Mouse (Mus musculus): ENCODE results near the gene Obscn. TPM values are rescaled to one million over a fixed set of nuclear protein-coding genes. Genes with fewer than 3 reads are reported as not detected.

Gene Obscn
- total RNA-seq, 2 experiments from 2014 or later: 626 to 647 TPM

DNA sequence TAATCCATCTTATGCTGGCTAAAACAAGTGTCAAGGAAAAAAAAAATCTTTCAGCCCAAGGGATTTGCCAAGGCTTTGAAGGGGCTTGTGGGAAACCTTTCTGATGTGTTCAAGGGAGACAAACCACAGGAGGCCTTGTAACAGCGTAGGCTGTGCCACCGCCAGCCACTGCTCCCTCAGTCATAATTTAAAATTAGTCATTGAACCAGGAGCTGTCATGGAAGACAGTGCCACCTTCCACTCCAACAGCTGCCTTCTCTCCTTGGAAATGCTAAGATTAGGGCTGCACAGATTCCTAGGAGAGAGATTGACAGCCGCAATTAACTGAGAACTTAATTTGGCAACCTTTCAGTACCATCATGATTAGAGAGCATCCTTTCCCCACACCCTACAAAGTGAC, 13.1 kb upstream of the Obscn start:
- no peak for DNase-seq (ENCODE audit: low spot score)
- intact Hi-C loops (cut with DNase I): no loop called here

DNA sequence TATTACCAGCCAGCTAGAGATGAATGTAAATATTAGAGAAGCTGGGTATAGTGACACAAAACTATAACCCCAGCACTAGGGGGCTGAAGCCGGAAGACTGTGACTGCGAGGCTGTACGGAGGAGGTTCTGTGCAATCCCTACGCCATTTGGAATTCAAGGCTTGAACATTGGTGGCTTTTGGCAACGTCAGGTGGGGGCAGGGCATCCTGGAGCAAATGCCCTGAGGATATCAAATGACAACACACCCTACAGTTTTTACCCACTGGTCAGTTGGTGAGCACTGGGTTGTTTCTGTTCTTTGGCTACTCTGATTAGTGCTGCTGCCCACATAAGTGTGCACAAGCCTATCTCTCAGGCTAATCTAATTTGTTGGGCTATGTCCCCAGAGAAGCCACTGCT, 6.8 kb upstream of the Obscn start:
- intact Hi-C loops (cut with DNase I): no loop called here
- no peak for DNase-seq (ENCODE audit: low spot score)

DNA sequence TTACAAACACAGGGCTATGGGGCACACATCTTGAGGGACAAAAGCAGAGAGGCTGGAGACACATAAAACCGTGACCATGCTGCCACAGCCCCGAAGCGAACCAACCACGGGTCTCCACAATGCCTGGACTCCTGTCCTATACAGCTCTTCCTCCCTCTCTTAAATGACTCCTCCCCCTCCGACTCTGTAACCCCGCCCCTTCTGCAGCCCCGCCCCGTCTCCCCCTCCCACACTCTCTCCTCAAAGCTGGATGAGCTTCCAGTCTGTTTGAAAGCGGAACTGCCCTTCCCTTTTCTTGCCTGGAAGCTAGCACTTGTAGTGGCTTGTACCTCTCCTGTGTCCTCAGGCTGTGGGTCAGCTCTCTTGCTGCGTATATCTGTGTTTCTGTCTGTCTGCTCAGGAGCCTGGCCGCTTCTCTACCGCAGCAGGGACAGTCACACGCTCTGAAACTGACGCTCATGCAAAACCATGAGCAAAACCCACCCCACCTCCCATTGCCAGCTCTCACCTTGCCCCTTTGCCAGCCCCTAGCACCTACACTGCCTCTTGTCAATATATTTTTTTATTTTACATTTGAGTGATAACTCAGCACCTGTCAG, 5.7 kb upstream of the Obscn start:
- DNase-seq (ENCODE audit: low spot score): no peak
- intact Hi-C loops (cut with DNase I): no loop called here

DNA sequence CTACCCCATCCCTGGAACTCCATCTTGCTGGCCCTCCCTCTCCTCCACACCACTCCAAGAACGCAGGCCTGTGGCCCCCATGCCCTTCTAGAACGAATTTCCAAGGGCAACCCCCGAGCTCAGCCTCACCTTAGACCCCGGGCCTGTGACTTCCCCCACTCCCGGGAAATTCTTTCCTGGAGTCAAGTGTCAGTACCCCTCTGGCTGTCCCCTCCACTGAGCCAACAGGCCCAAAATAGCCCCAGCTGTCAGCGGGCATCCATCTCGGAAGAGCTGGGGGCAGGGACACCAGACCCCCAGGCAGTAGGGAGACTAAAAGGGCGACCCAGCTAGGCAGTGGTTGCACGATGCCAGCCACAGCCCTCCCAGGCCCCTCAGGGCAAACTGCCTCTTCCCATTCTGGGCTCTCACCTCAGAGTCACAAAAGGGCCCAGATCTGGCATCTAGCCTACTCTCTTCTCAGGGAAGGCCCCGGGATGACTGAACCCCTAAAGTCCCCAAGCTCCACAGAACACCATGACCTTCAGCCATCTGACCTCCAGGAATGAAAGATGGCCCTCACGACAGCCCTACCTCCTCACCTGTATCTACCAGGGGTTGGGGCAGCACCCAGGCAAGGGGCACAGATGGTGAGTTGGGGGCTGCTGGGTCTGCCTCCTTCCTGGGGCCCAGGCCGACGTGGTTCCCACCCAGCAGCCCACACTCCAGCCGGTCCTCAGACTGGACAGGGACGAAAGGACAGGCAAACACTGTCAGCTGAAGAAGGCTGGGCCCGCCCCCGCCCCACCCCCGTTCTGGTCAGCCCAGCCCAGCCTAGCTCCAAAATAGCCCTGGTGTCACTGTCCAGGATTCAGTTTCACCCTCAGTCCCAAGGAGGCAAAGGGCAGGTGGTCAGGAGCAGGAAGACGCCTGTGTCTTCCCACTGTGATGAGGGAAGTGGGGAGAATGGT, 2.6 kb upstream of the Obscn start:
- DNase-seq (ENCODE audit: low spot score): no peak
- intact Hi-C loops (cut with DNase I): no loop called here

DNA sequence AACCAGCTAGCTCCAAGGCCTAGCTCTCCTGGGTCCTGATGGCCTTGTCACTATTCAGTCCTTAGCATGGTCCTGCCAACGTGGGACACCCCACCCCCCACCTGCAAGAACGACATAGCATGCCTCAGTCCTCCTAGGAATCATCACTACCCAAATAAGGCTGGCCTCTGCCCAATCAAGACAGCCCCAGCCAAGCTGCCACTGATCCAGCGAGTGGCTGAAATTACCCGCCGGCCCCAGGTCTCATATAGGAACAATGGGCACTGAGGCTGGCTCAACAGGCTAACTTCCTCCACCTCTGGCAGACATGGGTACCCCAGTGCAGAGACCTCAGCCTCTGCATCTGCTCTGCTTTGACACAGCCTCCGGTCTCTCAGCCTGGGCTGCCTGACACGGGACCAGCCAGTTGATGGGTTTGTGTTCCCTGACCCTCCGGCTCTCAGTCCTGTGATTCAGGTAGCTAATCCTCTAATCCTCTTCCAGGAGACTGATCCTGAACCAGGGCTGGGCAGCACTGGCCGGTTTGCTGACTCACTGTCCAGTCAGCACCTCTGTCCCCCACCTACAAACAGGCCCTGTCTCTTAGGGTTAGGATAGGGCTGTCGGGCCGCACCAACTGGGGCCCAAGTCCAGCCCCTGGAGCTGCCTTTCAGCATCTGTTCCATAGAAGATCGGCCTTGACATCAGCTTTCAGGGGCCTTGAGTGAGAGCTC, 948 bp upstream of the Obscn start:
- DNase-seq (ENCODE audit: low spot score): no peak
- intact Hi-C loops (cut with DNase I): no loop called here

DNA sequence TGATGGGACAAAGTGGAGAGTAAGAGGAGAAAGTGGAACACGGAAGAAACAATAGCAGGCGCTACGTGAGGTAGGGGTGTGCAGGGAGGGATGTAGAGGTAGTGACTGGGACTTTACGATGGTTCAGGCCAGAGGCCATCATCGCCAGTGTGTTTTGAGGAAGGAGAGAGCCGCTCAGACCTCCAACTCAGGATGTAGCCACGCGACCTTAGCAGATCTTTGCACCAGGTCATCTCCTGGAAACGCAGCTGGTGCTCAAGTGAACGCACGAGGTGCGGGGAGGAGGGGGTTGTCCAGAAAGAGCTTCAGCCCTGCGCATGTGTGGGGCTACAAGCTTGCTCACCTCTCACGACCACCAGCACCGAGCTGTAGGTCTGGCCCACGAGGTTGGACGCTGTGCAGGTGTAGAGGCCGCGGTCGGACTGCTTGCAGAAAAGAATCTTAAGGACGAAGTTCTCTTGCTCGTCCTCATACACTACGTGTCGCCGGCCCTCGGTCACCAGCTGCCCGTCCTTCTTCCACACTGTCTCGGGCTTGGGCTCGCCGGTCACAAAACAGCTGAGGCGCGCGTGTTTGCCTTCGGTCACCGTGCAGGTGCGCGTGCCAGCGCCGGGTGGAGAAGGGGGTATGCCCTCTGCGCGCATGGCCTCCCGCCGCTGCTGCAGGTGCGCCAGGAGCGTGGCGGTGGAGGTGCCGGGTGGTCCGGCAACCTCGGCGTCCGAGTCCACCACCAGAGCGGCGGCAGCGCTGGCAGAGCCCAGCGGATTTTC, 966 bp downstream of the Obscn start:
- intact Hi-C loops (cut with DNase I): no loop called here
- DNase-seq (ENCODE audit: low spot score): no peak

DNA sequence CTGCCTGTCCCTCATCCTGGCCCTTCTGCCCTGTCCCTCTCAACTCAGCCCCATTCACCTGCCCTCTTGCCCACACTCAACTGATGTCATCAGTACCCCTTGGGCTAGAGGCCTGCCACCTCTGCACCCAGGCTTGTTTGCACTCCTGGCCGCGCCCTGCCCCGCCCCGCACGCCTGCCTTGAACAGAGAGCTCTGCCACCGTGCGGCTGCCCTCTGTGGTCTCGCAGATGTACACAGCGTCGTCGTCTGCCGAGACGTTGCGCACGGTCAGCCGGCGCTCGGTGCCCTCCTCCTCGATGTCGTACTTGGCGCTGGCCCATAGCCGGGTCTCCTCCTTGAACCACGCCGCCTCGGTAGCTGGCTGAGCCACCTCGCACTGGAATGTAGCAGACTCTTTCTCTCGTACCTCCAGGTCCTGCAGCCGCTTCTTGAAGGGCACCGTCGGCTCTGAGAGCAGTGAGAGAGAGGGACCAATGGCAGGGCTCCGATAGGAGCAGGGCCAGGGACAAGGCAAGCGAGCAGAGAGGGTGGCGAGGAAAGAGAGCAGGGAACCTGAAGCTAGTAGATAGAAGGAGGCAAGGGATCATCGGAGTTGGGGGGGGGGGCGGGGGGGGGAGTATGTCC, 1.7 kb downstream of the Obscn start:
- no peak for DNase-seq (ENCODE audit: low spot score)
- intact Hi-C loops (cut with DNase I): no loop called here

DNA sequence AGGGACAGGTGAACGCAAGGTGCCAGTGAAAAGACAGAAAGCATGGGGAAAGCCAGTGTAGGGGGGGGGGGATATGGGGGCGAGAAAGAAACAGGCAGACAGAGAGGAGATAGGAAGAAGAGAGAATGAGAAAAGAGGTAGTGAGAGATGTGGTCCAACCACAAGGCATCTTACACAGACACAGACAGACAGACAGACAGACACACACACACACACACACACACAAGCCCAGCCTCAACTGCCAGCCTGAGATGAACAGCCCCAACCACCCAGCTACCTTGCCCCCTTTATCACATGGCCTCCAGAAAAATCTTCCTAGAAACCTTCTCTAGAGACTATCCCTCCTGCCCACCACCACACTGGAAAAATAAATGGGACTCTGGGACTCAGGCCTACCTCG, 4.1 kb downstream of the Obscn start:
- no peak for DNase-seq (ENCODE audit: low spot score)
- intact Hi-C loops (cut with DNase I): no loop called here

DNA sequence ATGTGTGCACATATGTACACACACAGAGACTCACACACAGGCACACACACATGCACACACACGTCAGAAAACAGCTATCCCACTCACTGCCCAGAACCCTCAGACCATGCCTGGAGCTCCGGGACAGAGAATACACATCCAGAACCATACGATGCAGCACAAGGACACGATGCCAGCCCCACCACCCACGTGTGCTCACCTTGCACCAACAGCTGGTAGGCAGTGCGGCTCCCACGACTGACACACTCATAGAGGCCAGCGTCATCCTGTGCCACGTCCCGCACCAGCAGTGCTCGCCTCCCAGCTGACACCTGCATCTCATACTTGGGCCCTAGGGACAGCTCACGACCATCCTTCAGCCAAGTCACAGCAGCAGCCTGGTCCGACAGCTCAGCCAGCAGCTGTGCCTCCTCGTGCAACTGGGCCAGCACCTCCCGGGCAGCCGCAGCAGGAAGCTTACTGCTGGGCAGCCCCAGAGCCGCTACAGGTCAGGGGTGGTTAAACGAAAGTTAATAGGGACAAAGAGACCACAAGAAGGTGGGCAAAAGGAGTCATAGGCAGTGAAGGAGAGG, 4.8 kb downstream of the Obscn start:
- no peak for DNase-seq (ENCODE audit: low spot score)

DNA sequence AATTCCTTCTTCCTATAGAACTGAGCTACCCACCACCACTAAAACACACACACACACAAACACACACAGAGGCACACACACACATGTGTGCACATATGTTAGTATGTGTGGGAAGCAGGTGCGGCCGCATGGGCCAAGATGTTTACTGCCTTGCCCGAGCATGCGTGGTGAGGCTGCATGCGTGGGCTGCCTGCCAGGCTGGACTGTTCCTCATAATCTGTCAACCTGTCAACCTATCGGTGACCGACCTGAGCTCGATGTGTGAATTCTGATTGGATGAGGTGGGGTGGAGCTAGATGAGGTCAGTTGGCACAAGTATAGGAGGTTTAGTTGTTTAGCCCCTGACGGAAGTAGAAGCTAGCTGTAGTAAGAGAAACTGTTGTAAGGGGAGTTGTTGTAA, 5.4 kb downstream of the Obscn start:
- no peak for DNase-seq (ENCODE audit: low spot score)
- intact Hi-C loops (cut with DNase I): no loop called here

More for the DNA sequence above, 4.8 kb downstream of the Obscn start:
- intact Hi-C loops (cut with DNase I): no loop called here

DNA sequence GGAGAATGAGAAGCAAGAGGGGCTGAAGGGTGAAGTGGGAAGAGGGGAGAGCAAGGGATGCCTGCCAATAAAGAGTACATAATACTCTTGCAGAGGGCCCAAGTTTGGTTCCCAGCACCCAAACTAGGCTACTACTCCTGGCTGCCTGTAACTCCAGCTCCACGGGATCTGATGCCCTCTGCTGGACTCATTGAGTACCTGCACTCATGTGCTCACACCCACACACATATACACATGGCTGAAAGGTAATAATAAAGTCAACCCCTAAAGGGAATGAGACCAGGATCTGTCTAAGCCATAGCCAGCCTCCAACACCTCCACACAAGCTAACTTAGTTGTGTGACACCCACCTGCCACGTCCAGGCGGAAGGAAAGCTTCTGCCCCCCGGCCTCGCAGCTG, 30.3 kb downstream of the Obscn start:
- intact Hi-C loops (cut with DNase I): no loop called here
- no peak for DNase-seq (ENCODE audit: low spot score)

DNA sequence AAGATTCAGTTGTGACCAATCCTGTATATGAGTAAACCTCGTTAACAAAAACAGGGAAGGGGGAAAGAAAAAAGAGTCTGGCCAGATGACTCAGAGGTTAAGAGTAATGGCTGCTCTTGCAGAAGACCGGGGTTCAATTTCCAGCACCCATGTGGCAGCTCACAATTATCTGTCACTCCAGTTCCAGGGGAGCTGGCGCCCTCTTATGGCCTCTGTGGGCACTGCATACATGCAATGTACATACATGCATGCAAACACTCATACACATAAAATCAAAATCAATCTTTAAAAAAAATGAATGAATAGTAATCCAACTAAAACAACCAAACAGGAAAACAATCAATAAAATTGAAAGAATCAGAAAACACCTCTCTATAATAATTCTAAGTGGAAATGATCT, 33.9 kb downstream of the Obscn start:
- no peak for DNase-seq (ENCODE audit: low spot score)

DNA sequence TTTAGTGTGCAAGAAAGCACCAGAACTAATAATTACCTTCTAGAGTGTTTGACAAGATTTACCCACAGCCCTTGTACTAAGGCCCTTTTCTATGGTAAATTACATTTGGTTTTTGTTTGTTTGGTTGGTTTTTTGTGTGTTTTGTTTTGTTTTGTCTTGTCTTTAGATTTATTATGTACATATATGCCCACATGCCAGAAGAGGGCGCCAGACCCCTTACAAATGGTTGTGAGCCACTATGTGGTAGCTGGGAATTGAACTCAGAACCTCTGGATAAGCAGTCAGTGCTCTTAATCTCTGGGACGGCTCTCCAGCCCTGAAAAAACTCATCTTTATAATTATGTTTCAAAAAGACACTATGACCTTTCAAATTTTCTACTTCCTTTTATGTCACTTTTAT, 37.9 kb downstream of the Obscn start:
- no peak for DNase-seq (ENCODE audit: low spot score)
- intact Hi-C loops (cut with DNase I): loop anchor here (2.0 kb wide), 1 partner anchor 194 kb away; no protein-coding TSS in a partner anchor

More for the DNA sequence above, 33.9 kb downstream of the Obscn start:
- intact Hi-C loops (cut with DNase I): loop anchor here (5.0 kb wide), 1 partner anchor 80 kb away; the partner anchor contains the start of gene Gjc2

DNA sequence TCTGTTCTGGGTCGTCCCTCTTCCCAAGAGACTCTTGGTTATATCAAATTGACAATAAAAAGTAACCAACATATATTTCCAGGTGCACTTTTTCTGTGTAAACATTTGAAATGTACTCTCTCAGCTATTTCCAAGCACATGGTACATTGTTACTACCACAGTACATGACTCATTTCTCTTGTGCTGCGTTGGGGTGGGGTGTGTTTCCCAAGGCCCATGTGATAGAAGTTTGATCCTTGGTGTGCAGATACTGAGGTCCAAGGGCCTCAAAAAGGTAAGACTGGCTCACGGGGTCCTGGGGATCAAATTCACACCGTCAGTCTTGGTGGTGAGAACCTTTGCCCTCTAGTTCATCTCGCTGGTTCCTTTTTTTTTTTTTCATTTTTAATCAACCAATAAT, 38.4 kb downstream of the Obscn start:
- no peak for DNase-seq (ENCODE audit: low spot score)
- intact Hi-C loops (cut with DNase I): loop anchor here (2.0 kb wide), 1 partner anchor 195 kb away; no protein-coding TSS in a partner anchor

DNA sequence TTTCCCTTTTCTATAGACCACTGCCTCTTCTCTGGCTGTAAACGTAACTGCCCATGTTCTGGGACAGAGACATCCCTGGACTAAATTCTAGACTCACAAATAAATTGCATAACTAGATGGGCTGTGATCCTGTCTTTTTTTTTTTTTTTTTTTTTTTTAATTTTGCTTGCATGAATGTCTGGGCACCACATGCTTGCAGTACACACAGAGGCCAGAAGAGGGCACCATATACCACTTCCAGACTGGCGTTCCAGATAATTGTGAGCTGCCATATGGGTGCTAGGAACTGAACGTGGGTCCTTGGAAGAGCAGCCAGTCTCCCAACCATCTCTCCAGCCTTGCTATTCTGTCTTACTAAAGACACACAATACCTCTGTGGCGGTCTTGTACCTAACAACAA, 42.0 kb downstream of the Obscn start:
- DNase-seq (ENCODE audit: low spot score): no peak
- intact Hi-C loops (cut with DNase I): no loop called here

DNA sequence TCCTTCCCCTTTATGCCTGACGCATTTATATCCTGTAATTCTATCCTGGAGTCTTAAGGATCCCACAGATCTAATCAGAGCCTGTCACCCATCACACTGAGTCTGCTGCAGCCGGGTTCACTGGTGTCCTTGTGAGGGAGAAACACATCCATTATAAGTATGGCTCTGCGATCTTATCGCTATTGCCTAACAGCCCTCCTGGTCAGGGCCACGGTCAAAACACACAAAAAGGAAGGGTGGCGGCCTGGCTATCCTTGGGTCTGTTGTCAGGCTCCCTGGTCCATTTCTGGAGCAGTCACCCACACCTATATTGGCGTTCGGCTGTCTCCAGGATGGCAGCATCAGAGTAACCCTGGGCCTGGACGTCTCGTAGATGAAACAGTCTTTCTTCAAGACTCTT, 48.6 kb downstream of the Obscn start:
- intact Hi-C loops (cut with DNase I): no loop called here
- no peak for DNase-seq (ENCODE audit: low spot score)

DNA sequence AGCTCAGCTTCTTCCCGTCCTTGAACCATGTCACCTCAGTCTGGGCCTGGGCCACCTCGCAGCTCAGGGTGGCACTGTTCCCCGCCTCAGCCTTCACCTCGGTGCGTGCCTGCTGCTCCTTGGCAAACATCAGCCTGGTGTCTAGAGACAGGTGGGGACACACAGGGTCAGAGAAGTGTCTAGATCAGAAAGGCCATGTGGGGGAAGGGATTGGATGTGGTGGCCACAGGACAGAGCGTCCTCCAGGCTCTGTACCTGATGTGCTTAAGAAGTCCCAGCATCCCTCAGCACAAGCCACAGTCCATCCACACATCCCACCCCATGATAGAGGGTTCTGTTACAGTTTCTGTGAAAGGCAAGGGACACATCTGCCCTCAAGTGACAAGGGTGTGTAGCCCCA, 51.0 kb downstream of the Obscn start:
- intact Hi-C loops (cut with DNase I): no loop called here
- no peak for DNase-seq (ENCODE audit: low spot score)

DNA sequence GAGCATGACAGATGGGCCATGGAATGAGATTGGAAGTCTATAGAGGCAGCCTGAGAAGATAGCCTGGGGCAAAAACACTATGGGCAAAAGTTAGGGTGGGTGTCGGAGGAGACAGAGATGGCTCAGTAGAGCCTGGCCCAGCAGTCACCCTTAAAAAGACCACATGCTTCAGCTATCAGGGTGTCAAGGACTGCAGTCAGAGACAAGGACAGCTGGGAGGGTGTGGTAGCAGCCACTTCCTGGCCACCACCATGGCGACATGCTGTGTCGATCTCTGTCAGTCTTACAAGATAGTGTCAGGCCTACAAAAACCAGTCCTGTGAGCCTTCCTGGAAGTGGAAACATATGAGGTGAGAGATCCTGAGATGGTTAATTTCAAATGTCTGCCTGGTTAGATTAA, 53.1 kb downstream of the Obscn start:
- no peak for DNase-seq (ENCODE audit: low spot score)
- intact Hi-C loops (cut with DNase I): no loop called here

DNA sequence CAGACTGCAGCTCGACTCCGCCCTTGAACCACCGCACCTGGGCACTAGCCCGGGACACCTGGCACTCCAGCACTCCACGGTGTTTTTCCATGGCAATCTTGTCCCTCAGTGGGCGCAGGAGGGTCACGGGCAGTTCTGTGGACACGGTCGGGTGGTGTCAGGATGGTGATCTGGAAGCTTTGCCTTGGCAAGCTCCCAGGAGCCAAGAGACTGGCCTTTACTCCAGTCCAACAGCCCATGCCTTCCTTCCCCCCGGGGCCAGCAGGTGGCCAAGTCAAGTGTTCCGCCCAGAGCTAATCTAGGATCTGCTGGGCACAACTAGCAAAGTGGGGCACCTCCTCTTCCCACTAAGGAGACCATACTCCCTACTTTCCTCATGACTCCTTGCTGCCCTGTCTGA, 57.9 kb downstream of the Obscn start:
- no peak for DNase-seq (ENCODE audit: low spot score)
- intact Hi-C loops (cut with DNase I): no loop called here
